Mouse (Mus musculus): ENCODE data around the gene Hnrnpdl. TPM values are rescaled to one million over a fixed set of nuclear protein-coding genes. Genes with fewer than 3 reads are reported as not detected.

Gene Hnrnpdl
- total and polyA plus RNA-seq, 3 experiments, result 153 to 239 TPM; not detected in 1

- DNase-seq (ENCODE audit: low read depth, low spot score), result no peak
- no peak for TF ChIP-seq GATA1 (IDR thresholded peaks at IDR 0.05; ENCODE audit: low read depth, low read length)
- TF ChIP-seq MEF2A (IDR thresholded peaks at IDR 0.05; ENCODE audit: extremely low read depth, insufficient replicate concordance, low read depth, low read length, poor library complexity, severe bottlenecking), result no peak
- TF ChIP-seq RCOR1 (IDR thresholded peaks at IDR 0.05; ENCODE audit: low read depth, low read length), result no peak
- no peak for TF ChIP-seq USF2 (IDR thresholded peaks at IDR 0.05; ENCODE audit: borderline replicate concordance in 1 of 2, insufficient read depth in 1 of 2, low read depth in 1 of 2, low read length in 2 of 2)
- no peak for TF ChIP-seq SMC3 (IDR thresholded peaks at IDR 0.05; ENCODE audit: low read depth, low read length)
- TF ChIP-seq ETS1 (IDR thresholded peaks at IDR 0.05; ENCODE audit: low read depth, low read length), result no peak
- no peak for TF ChIP-seq MAX (IDR thresholded peaks at IDR 0.05; ENCODE audit: low read length)
- TF ChIP-seq EP300 (IDR thresholded peaks at IDR 0.05; ENCODE audit: low read depth in 1 of 2, low read length in 2 of 2), result no peak
- no peak for TF ChIP-seq USF1 (IDR thresholded peaks at IDR 0.05; ENCODE audit: low read depth, low read length)
- TF ChIP-seq TCF12 (IDR thresholded peaks at IDR 0.05; ENCODE audit: low read depth, low read length), result no peak
- H3K36me3 ChIP-seq (ENCODE audit: control insufficient read depth in 1 of 2, insufficient read depth in 2 of 2, low read length in 2 of 2), result peaks cover 11 to 12% of the 10 kb centered on the region in 2 experiments
Observed at GRCm38 (mm10) chr5:100059326-100059725, 19.9 kb upstream of the Hnrnpdl start.

GRCm38 (mm10) chr5:100058729-100059128 lies 19.3 kb upstream of the Hnrnpdl start:
- Histone ChIP-seq H3K79me2 (ENCODE audit: control insufficient read depth, insufficient read depth, low read length, poor library complexity) (peaks cover 20% of the 10 kb centered on the region), H3K36me3 (ENCODE audit: control insufficient read depth in 1 of 2, insufficient read depth in 2 of 2, low read length in 2 of 2) (peaks cover 11 to 17% of the 10 kb centered on the region in 2 experiments), H3K27me3 (ENCODE audit: control insufficient read depth in 1 of 2, insufficient read depth in 2 of 2, low read length in 2 of 2) (no peaks in the 10 kb centered on the region), H3K9me3 (replicated peaks; ENCODE audit: insufficient read depth, low read length) (no peaks in the 10 kb centered on the region), H3K4me3 (ENCODE audit: control insufficient read depth in 1 of 2, insufficient read depth in 1 of 2, low read depth in 2 of 2, low read length in 2 of 2) (no peak overlapping the region), H3K27ac (ENCODE audit: control insufficient read depth, low read depth, low read length) (no peak overlapping the region), H3K9ac (ENCODE audit: control insufficient read depth, low read depth, low read length, poor library complexity, severe bottlenecking) (no peak overlapping the region), H3K4me1 (ENCODE audit: control insufficient read depth in 1 of 2, insufficient read depth in 2 of 2, low read length in 2 of 2) (peaks cover 7 to 15% of the 10 kb centered on the region in 2 experiments; a peak in 3 of 4 replicates)
- no peak for DNase-seq (ENCODE audit: low read depth, low spot score)
- TF ChIP-seq MYB (IDR thresholded peaks at IDR 0.05; ENCODE audit: low read depth, low read length) (no peak), POLR2A (IDR thresholded peaks at IDR 0.05; ENCODE audit: control insufficient read depth in 1 of 2, insufficient read depth in 1 of 2, low read depth in 1 of 2, low read length in 2 of 2, poor library complexity in 1 of 2) (no peak)

More at GRCm38 (mm10) chr5:100059326-100059725, 19.9 kb upstream of the Hnrnpdl start:
- no peak overlapping the region for H3K4me3 ChIP-seq (ENCODE audit: control insufficient read depth in 1 of 2, insufficient read depth in 1 of 2, low read depth in 2 of 2, low read length in 2 of 2)
- H3K4me1 ChIP-seq (ENCODE audit: control insufficient read depth in 1 of 2, insufficient read depth in 2 of 2, low read length in 2 of 2), result peaks cover 7 to 14% of the 10 kb centered on the region in 2 experiments; a peak in 3 of 4 replicates
- H3K79me2 ChIP-seq (ENCODE audit: control insufficient read depth, insufficient read depth, low read length, poor library complexity), result peaks cover 20% of the 10 kb centered on the region
- H3K27me3 ChIP-seq (ENCODE audit: control insufficient read depth in 1 of 2, insufficient read depth in 2 of 2, low read length in 2 of 2), result no peaks in the 10 kb centered on the region
- no peak overlapping the region for H3K27ac ChIP-seq (ENCODE audit: control insufficient read depth, low read depth, low read length)
- no peak overlapping the region for H3K9ac ChIP-seq (ENCODE audit: control insufficient read depth, low read depth, low read length, poor library complexity, severe bottlenecking)
- no peaks in the 10 kb centered on the region for H3K9me3 ChIP-seq (replicated peaks; ENCODE audit: insufficient read depth, low read length)

GRCm38 (mm10) chr5:100057461-100058209 lies 18.2 kb upstream of the Hnrnpdl start:
- Histone ChIP-seq H3K36me3 (ENCODE audit: control insufficient read depth in 1 of 2, insufficient read depth in 2 of 2, low read length in 2 of 2) (peaks cover 10 to 17% of the 10 kb centered on the region in 2 experiments), H3K27me3 (ENCODE audit: control insufficient read depth in 1 of 2, insufficient read depth in 2 of 2, low read length in 2 of 2) (no peaks in the 10 kb centered on the region), H3K9ac (ENCODE audit: control insufficient read depth, low read depth, low read length, poor library complexity, severe bottlenecking) (no peak overlapping the region), H3K4me3 (ENCODE audit: control insufficient read depth in 1 of 2, insufficient read depth in 1 of 2, low read depth in 2 of 2, low read length in 2 of 2) (no peak overlapping the region), H3K27ac (ENCODE audit: control insufficient read depth, low read depth, low read length) (no peak overlapping the region), H3K79me2 (ENCODE audit: control insufficient read depth, insufficient read depth, low read length, poor library complexity) (peaks cover 24% of the 10 kb centered on the region), H3K4me1 (ENCODE audit: control insufficient read depth in 1 of 2, insufficient read depth in 2 of 2, low read length in 2 of 2) (peaks cover 7 to 15% of the 10 kb centered on the region in 2 experiments; a peak in 3 of 4 replicates), H3K9me3 (replicated peaks; ENCODE audit: insufficient read depth, low read length) (no peaks in the 10 kb centered on the region)
- no peak for DNase-seq (ENCODE audit: low read depth, low spot score)
- TF ChIP-seq POLR2AphosphoS2 (IDR thresholded peaks at IDR 0.05; ENCODE audit: low read length), result no peak
- TF ChIP-seq CHD2 (IDR thresholded peaks at IDR 0.05; ENCODE audit: low read length), result no peak
- no peak for TF ChIP-seq SMC3 (IDR thresholded peaks at IDR 0.05; ENCODE audit: low read depth, low read length)
- TF ChIP-seq NRF1 (IDR thresholded peaks at IDR 0.05; ENCODE audit: insufficient read depth, low read depth, low read length, poor library complexity, severe bottlenecking), result no peak
- TF ChIP-seq CTCF (IDR thresholded peaks at IDR 0.05 in 2 of 3, conservative IDR thresholded peaks at IDR 0.05 in 1 of 3; ENCODE audit: control insufficient read depth in 1 of 3, insufficient read depth in 1 of 3, low read depth in 2 of 3, low read length in 3 of 3, poor library complexity in 1 of 3, severe bottlenecking in 1 of 3), result no peak
- TF ChIP-seq NELFE (IDR thresholded peaks at IDR 0.05; ENCODE audit: low read depth, low read length), result no peak
- TF ChIP-seq E2F4 (IDR thresholded peaks at IDR 0.05; ENCODE audit: borderline replicate concordance, low read depth, low read length), result no peak
- TF ChIP-seq USF2 (IDR thresholded peaks at IDR 0.05; ENCODE audit: borderline replicate concordance in 1 of 2, insufficient read depth in 1 of 2, low read depth in 1 of 2, low read length in 2 of 2), result no peak
- TF ChIP-seq POLR2AphosphoS5 (IDR thresholded peaks at IDR 0.05; ENCODE audit: borderline replicate concordance, low read depth, low read length), result no peak
- no peak for TF ChIP-seq ZNF384 (IDR thresholded peaks at IDR 0.05; ENCODE audit: low read depth, low read length)
- TF ChIP-seq ZKSCAN1 (IDR thresholded peaks at IDR 0.05; ENCODE audit: low read depth, low read length), result no peak
- TF ChIP-seq MAFK (IDR thresholded peaks at IDR 0.05; ENCODE audit: borderline replicate concordance, low read depth, low read length), result no peak
- TF ChIP-seq USF1 (IDR thresholded peaks at IDR 0.05; ENCODE audit: low read depth, low read length), result no peak
- TF ChIP-seq ETS1 (IDR thresholded peaks at IDR 0.05; ENCODE audit: low read depth, low read length), result no peak
- TF ChIP-seq CHD1 (IDR thresholded peaks at IDR 0.05; ENCODE audit: low read depth, low read length), result no peak
